Mouse (Mus musculus) limb, embryonic 14.5 days (tissue): ENCODE measurements around the gene Frrs1. TPM values are rescaled to one million over a fixed set of nuclear protein-coding genes. Genes with fewer than 3 reads are reported as not detected.

Experiments used
- ATAC-seq: fragments of 200-750 bp; cut with Nextera tagmentation; 2 replicates; pipeline ENCODE4 v1.8.0; 2017; ENCODE audit warnings: low read depth, moderate number of reproducible peaks, moderate TSS enrichment; ENCODE audit not compliant: low FRiP score
- DNase-seq: peaks from one replicate; pipeline ENCODE4 v3.0.0-alpha.2; 2015; ENCODE audit warnings: low spot score
- H3K27ac ChIP-seq: fragments of 300-500 bp; sonication (generic); replicated peaks from 2 replicates; pipeline ENCODE4 v1.5.1; 2014; ENCODE audit warnings: low read depth, mild to moderate bottlenecking, low read length, moderate library complexity, mixed read lengths
- H3K27me3 ChIP-seq: fragments of 300-500 bp; sonication (generic); 2 replicates; pipeline ENCODE4 v1.6.1; 2014; ENCODE audit warnings: low read length, mixed read lengths; ENCODE audit not compliant: control insufficient read depth, insufficient read depth
- H3K36me3 ChIP-seq: fragments of 300-500 bp; sonication (generic); 2 replicates; pipeline ENCODE4 v1.6.1; 2014; ENCODE audit warnings: mild to moderate bottlenecking, low read length, moderate library complexity, mixed read lengths; ENCODE audit not compliant: control insufficient read depth, insufficient read depth
- H3K4me1 ChIP-seq: fragments of 300-500 bp; sonication (generic); 2 replicates; pipeline ENCODE4 v1.6.1; 2014; ENCODE audit warnings: antibody characterized with exemption, low read length, mixed read lengths; ENCODE audit not compliant: control insufficient read depth, insufficient read depth
- H3K4me2 ChIP-seq: fragments of 300-500 bp; sonication (generic); replicated peaks from 2 replicates; pipeline ENCODE4 v1.6.1; 2014; ENCODE audit warnings: low read depth, mild to moderate bottlenecking, low read length, moderate library complexity; ENCODE audit not compliant: severe bottlenecking
- H3K4me3 ChIP-seq: fragments of 300-500 bp; sonication (generic); replicated peaks from 2 replicates; pipeline ENCODE4 v1.5.1; 2014; ENCODE audit warnings: low read length
- H3K9ac ChIP-seq: fragments of 300-500 bp; sonication (generic); 2 replicates; pipeline ENCODE4 v1.6.1; 2014; ENCODE audit warnings: mild to moderate bottlenecking, low read depth, low read length, moderate library complexity; ENCODE audit not compliant: severe bottlenecking
- H3K9me3 ChIP-seq: fragments of 300-500 bp; sonication (generic); 2 replicates; pipeline ENCODE4 v1.6.1; 2016; ENCODE audit warnings: low read length; ENCODE audit not compliant: control insufficient read depth
- POLR2A ChIP-seq: fragments of 200-500 bp; IDR thresholded peaks from 2 replicates; pipeline ENCODE4 v1.8.0; 2012; ENCODE audit warnings: inconsistent platforms, mild to moderate bottlenecking, moderate library complexity, borderline replicate concordance; ENCODE audit not compliant: insufficient read depth, insufficient read length; ENCODE audit errors: extremely low read depth
- WGBS: fragments of 180-500 bp; shearing (Covaris S2); extraction: QIAGEN DNeasy Blood & Tissue Kit; methylation state at CpG from one replicate; pipeline ENCODE4 v1.1.7; 2014; 5-methylcytosine and 5-hydroxymethylcytosine counted together
- polyA plus RNA-seq, 2 experiments: library from polyadenylated mRNA; depleted of rRNA in 1 of 2; stranded (reverse) in 1 of 2; unstranded in 1 of 2; fragments of >200 nt; fragmentation: Nextera tagmentation in 1 of 2; extraction: Ambion mirVana in 1 of 2; gene quantifications; 2 replicates each; pipeline versions ENCODE4 v1.2.1 to v1.2.3; 2012 to 2014

Gene Frrs1
- polyA plus RNA-seq, 2 experiments = 6.4 to 12.4 TPM

- Histone ChIP-seq H3K9me3 (no peaks in the 10 kb centered on the region), H3K4me1 (no peaks in the 10 kb centered on the region), H3K4me2 (no peak overlapping the region), H3K27ac (no peak overlapping the region), H3K36me3 (no peaks in the 10 kb centered on the region), H3K9ac (no peak overlapping the region), H3K27me3 (no peaks in the 10 kb centered on the region), H3K4me3 (no peak overlapping the region)
- whole genome bisulfite sequencing = 65% methylated on average over 6 of the region's 6 CpGs
- TF ChIP-seq POLR2A = no peak
- ATAC-seq = no peak
- no peak for DNase-seq
Measured at GRCm38 (mm10) chr3:116955061-116955460, 95.8 kb downstream of the Frrs1 start.

Other genes starting within 250 kb of the Frrs1 start
- gene Trmt13, start 244.9 kb upstream of the Frrs1 start, polyA plus RNA-seq (2012; rRNA removed) = 27.7 and 34.9 TPM in 2 replicates
- 25.8 and 25.9 TPM in 2 replicates for gene Trmt13, start 244.9 kb upstream of the Frrs1 start, polyA plus RNA-seq (2014; fragmentation: Nextera tagmentation; extraction: Ambion mirVana)
- gene Mfsd14a, start 196.8 kb upstream of the Frrs1 start, polyA plus RNA-seq (2012; rRNA removed) = 43.3 and 46.3 TPM in 2 replicates
- gene Mfsd14a, start 196.8 kb upstream of the Frrs1 start, polyA plus RNA-seq (2014; fragmentation: Nextera tagmentation; extraction: Ambion mirVana) = 80.5 and 84.6 TPM in 2 replicates
- gene Gm43191, start 178.2 kb upstream of the Frrs1 start, polyA plus RNA-seq (2012; rRNA removed) = not detected in 2 replicates
- gene Gm43191, start 178.2 kb upstream of the Frrs1 start, polyA plus RNA-seq (2014; fragmentation: Nextera tagmentation; extraction: Ambion mirVana) = not detected in 2 replicates
- 20.7 and 23.3 TPM in 2 replicates for gene Slc35a3, start 146.6 kb upstream of the Frrs1 start, polyA plus RNA-seq (2012; rRNA removed)
- gene Slc35a3, start 146.6 kb upstream of the Frrs1 start, polyA plus RNA-seq (2014; fragmentation: Nextera tagmentation; extraction: Ambion mirVana) = 9.6 and 10.8 TPM in 2 replicates
- 16.0 and 18.0 TPM in 2 replicates for gene Agl, start 51.3 kb upstream of the Frrs1 start, polyA plus RNA-seq (2012; rRNA removed)
- 25.1 and 26.9 TPM in 2 replicates for gene Agl, start 51.3 kb upstream of the Frrs1 start, polyA plus RNA-seq (2014; fragmentation: Nextera tagmentation; extraction: Ambion mirVana)
- gene 4930455H04Rik, start 108.8 kb downstream of the Frrs1 start, polyA plus RNA-seq (2012; rRNA removed) = not detected in 2 replicates
- gene 4930455H04Rik, start 108.8 kb downstream of the Frrs1 start, polyA plus RNA-seq (2014; fragmentation: Nextera tagmentation; extraction: Ambion mirVana) = not detected in 2 replicates
- gene Palmd, start 109.5 kb downstream of the Frrs1 start, polyA plus RNA-seq (2012; rRNA removed) = 9.3 and 12.4 TPM in 2 replicates
- gene Palmd, start 109.5 kb downstream of the Frrs1 start, polyA plus RNA-seq (2014; fragmentation: Nextera tagmentation; extraction: Ambion mirVana) = 16.5 and 19.0 TPM in 2 replicates